Mouse (Mus musculus) forebrain, postnatal 0 days (tissue): ENCODE measurements around the gene Rab44. TPM values are rescaled to one million over a fixed set of nuclear protein-coding genes. Genes with fewer than 3 reads are reported as not detected.

ENCODE experiments used
- ATAC-seq: fragments of 200-750 bp; cut with Nextera tagmentation; 2 replicates; pipeline ENCODE4 v1.8.0; 2017; ENCODE audit warnings: mild to moderate bottlenecking, moderate library complexity
- DNase-seq: peaks from one replicate; pipeline ENCODE4 v3.0.0-alpha.2; 2015
- H3K27ac ChIP-seq: fragments of 300-500 bp; sonication (generic); 2 replicates; pipeline ENCODE4 v1.5.1; 2014; ENCODE audit warnings: low read depth, mild to moderate bottlenecking, antibody characterized with exemption, low read length, moderate library complexity, mixed read lengths
- H3K27me3 ChIP-seq: fragments of 300-500 bp; sonication (generic); 2 replicates; pipeline ENCODE4 v1.6.1; 2014; ENCODE audit warnings: mild to moderate bottlenecking, low read length, mixed read lengths; ENCODE audit not compliant: insufficient read depth
- H3K36me3 ChIP-seq: fragments of 300-500 bp; sonication (generic); 2 replicates; pipeline ENCODE4 v1.6.1; 2014; ENCODE audit warnings: mild to moderate bottlenecking, moderate library complexity; ENCODE audit not compliant: insufficient read depth
- H3K4me1 ChIP-seq: fragments of 300-500 bp; sonication (generic); 2 replicates; pipeline ENCODE4 v1.6.1; 2014; ENCODE audit warnings: antibody characterized with exemption; ENCODE audit not compliant: insufficient read depth
- H3K4me2 ChIP-seq: fragments of 300-500 bp; sonication (generic); 2 replicates; pipeline ENCODE4 v1.6.1; 2014; ENCODE audit warnings: low read depth, mild to moderate bottlenecking, moderate library complexity
- H3K4me3 ChIP-seq: fragments of 300-500 bp; sonication (generic); 2 replicates; pipeline ENCODE4 v1.5.1; 2014; ENCODE audit warnings: low read depth, low read length, mixed read lengths
- H3K9ac ChIP-seq: fragments of 300-500 bp; sonication (generic); 2 replicates; pipeline ENCODE4 v1.6.1; 2014; ENCODE audit warnings: mild to moderate bottlenecking
- H3K9me3 ChIP-seq: fragments of 300-500 bp; sonication (generic); 2 replicates; pipeline ENCODE4 v1.6.1; 2016; ENCODE audit warnings: low read length
- CTCF ChIP-seq: sonication (generic); IDR thresholded peaks from 2 replicates; pipeline ENCODE4 v1.5.1; 2016; ENCODE audit warnings: antibody characterized with exemption, control low read depth, low read depth
- whole genome bisulfite sequencing: fragments of 180-500 bp; shearing (Covaris S2); extraction: QIAGEN DNeasy Blood & Tissue Kit; methylation state at CpG from one replicate; pipeline ENCODE4 v1.1.7; 2014; 5-methylcytosine and 5-hydroxymethylcytosine counted together
- polyA plus RNA-seq: library from polyadenylated mRNA; unstranded; fragments of >200 nt; fragmentation: Nextera tagmentation; extraction: Ambion mirVana; gene quantifications from 2 replicates; pipeline ENCODE4 v1.2.1, GENCODE M21; 2015
- total RNA-seq: library from RNA; depleted of rRNA; stranded (reverse); fragments of >200 nt; gene quantifications from 2 replicates; pipeline ENCODE4 v1.2.3, GENCODE M21; 2014

Rab44 gene
- total and polyA plus RNA-seq, 2 experiments from 2014 or later, result not detected

DNA sequence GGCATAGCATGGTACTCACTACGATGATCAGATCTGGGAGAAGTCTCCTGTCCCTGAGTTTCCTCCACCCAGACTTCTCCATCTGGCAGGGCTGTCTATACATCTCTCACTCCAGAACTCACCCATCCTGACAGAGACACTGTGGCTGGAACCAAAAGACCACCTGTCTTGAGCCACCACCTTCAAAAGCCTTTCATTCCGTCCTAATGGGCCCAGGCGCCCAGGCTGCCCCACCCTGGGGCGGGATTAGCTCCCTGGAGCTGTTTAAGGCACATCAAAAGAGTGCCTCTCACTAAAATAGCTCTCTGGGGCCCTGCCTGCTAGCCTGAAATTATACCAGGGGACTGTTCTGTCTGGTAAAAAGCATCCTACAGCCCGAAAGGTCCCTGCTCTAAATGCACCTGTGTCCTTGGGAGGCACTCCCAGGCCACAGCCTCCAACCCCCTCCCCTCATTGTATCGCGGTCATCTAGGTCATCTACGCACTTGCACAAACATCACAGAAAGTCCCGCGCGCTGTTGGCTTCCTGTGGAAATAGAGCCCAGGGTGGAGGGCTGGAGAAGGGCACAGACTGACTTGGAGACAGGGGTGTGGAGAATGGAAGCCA, 41.1 kb upstream of the Rab44 start:
- no peaks in the 10 kb centered on the region for H3K9me3 ChIP-seq
- ATAC-seq, result no peak
- H3K27ac ChIP-seq, result no peak overlapping the region

DNA sequence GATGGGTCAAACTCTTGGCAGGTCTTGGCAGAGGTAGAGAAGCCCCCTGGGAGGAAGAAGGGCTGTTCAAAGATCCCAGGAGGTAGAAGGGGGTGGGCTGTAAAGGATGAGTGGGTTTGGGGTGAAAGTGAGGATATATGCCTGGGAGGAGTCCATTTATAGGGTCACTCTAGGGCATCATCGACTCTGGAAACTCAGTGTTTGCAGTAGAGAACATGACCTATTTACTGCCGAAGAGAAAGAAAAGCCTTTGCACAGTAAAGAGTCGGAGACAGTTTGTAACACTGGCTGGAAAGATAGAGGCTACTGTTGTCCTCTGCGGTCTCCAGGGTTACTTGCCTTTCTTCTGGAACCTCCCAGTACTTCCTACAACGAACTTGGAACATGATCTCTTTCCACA, 40.6 kb upstream of the Rab44 start:
- WGBS, result 63% methylated on average over 5 of the region's 5 CpGs
- no peak for DNase-seq

More for the DNA sequence above, 41.1 kb upstream of the Rab44 start:
- no peak for DNase-seq
- Histone ChIP-seq H3K36me3 (no peaks in the 10 kb centered on the region), H3K4me3 (no peak overlapping the region), H3K4me2 (no peak overlapping the region), H3K9ac (no peak overlapping the region), H3K27me3 (no peaks in the 10 kb centered on the region), H3K4me1 (no peaks in the 10 kb centered on the region; the same call in 1 of the 2 replicates)
- TF ChIP-seq CTCF, result no peak
- 26% methylated on average over 11 of the region's 11 CpGs for WGBS

DNA sequence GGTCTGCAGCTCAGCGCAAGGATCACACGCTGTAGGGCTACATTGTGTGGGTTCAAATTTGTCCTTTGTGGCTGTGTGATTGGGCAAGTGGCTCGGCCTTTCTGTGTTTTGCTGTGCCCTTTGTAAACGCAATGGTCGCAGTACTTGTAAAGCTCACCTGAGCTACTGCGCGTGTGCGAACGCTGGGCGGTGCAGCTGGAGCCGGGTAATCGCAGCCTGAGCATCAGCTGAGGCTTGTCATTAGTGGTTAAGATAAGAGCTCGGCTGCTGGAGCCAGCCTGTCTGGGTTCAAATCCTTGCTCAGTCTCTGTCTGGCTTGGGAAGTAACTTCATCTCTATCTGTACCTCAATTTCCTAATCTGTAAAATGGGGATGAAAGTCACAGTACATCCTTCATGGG, 39.9 kb upstream of the Rab44 start:
- Histone ChIP-seq H3K36me3 (no peaks in the 10 kb centered on the region), H3K4me2 (no peak overlapping the region), H3K27me3 (no peaks in the 10 kb centered on the region), H3K9ac (no peak overlapping the region), H3K4me1 (no peaks in the 10 kb centered on the region; the same call in 1 of the 2 replicates), H3K4me3 (no peak overlapping the region), H3K9me3 (no peaks in the 10 kb centered on the region), H3K27ac (no peak overlapping the region)
- no peak for ATAC-seq
- TF ChIP-seq CTCF, result no peak
- 82% methylated on average over 13 of the region's 13 CpGs for WGBS
- no peak for DNase-seq

More for the DNA sequence above, 40.6 kb upstream of the Rab44 start:
- no peak overlapping the region for H3K4me3 ChIP-seq
- no peak for TF ChIP-seq CTCF
- no peak overlapping the region for H3K4me2 ChIP-seq
- no peaks in the 10 kb centered on the region for H3K9me3 ChIP-seq
- no peak overlapping the region for H3K27ac ChIP-seq
- no peaks in the 10 kb centered on the region for H3K27me3 ChIP-seq
- H3K4me1 ChIP-seq, result no peaks in the 10 kb centered on the region; the same call in 1 of the 2 replicates
- H3K9ac ChIP-seq, result no peak overlapping the region
- no peak for ATAC-seq
- no peaks in the 10 kb centered on the region for H3K36me3 ChIP-seq

DNA sequence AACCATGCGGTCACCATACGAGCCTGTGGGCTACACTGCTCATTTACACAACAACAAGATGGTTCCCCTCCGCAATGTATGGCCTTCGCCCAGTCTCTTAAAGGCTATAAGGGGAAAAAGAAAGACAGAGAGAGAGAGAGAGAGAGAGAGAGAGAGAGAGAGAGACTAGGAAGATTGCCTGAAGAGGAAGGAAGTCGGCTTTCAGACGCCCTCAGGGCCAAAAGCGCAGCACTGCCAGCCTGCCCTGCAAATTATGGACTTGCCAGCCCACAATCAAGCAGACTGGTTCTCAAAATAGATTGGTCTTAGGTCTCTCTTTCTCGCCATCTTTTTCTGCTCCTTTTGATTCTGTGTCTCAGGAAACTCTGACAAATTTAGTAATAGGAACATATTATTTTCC, 37.7 kb upstream of the Rab44 start:
- Histone ChIP-seq H3K9me3 (no peaks in the 10 kb centered on the region), H3K27me3 (no peaks in the 10 kb centered on the region), H3K27ac (no peak overlapping the region), H3K4me1 (peaks cover 3% of the 10 kb centered on the region; the same call in 1 of the 2 replicates), H3K4me3 (no peak overlapping the region), H3K36me3 (no peaks in the 10 kb centered on the region), H3K4me2 (no peak overlapping the region), H3K9ac (no peak overlapping the region)
- TF ChIP-seq CTCF, result no peak
- WGBS, result 84% methylated on average over 8 of the region's 8 CpGs
- ATAC-seq (no peak), DNase-seq (no peak)

DNA sequence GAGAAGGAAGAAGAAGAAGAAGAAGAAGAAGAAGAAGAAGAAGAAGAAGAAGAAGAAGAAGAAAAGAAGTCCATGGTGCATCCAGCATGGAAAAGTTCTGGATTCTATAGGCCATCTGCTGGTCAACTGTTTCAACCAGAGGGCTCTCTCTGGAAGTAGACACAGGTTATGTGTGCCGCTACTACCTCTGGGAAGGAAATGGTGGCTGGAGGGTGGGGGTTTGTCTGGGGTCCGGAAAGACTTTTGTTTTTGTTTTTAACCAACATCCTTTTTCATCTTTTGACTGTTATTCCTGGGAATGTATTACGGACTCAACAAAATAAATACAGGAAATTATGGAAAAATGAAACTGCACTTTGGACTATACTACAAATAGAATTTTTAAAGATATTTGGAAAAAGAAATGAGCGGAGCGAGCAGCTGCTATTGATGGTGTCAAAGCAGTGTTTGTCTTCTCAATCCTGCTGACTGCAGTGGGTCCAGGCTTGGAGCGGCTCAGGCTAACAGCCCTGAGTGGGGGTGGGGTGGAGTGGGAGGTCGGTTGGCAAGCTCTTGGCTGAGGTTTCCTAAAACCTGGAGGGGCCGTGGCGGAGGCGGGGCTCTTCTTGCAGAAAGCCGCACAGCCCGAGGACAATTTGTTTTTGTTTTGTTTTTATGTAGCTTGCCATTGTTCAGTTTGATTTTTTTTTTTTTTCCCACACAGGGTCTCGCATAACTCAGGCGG, 36.0 kb upstream of the Rab44 start:
- H3K4me2 ChIP-seq, result peak overlapping the region; percentile 42
- no peaks in the 10 kb centered on the region for H3K36me3 ChIP-seq
- WGBS, result 16% methylated on average over 14 of the region's 14 CpGs
- peaks cover 4% of the 10 kb centered on the region; the same call in 1 of the 2 replicates for H3K4me1 ChIP-seq
- no peaks in the 10 kb centered on the region for H3K27me3 ChIP-seq
- DNase-seq (peak; percentile 56), ATAC-seq (peak; percentile 47; the same call in 1 of the 2 replicates)
- no peak for TF ChIP-seq CTCF
- H3K9ac ChIP-seq, result no peak overlapping the region
- H3K4me3 ChIP-seq, result peak overlapping the region; percentile 16
- H3K27ac ChIP-seq, result 0 out of 2 replicates have a peak overlapping the region, but pooled peaks have one; percentile 23
- H3K9me3 ChIP-seq, result no peaks in the 10 kb centered on the region

DNA sequence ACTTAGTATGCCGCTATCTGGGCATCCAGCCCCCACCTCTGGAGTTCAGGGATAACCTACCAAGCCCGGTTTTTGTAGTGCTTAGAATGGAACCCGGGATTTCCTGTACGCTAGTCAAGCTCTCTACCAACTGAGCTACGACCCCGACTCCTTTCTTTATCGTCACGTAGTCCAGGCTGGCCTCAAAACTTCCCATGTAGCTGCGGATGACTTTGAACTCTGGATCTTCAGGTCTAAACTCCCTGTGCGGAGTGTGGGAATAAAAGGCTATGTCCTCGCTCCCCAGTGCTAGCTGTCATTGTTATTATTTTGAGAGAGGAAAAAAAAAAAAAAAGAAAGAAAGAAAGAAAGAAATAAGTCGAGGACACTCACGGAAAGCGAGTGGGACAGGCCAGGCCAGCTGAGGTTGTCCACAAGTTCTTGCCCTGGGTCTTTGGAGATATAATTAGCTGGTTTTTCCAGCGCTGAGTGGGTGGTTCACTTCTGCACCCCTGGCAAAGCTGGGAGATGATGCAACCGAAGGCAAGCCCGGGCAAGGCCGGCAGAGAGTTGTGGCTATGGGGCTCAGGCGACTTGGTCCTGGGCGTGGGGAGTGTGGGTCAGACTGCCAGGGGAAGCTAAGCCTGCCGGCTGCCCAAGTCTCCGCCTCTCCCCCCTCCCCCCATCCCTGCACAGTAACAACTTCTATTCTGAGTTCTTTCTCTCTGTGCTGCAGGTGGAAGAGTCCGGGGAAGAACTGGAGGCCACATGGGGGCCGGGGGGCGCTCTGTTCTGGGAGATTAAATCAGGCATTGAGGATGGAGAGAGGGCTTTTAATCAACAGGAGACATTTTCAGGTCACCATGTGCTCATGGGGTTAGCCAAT, 35.2 kb upstream of the Rab44 start:
- no peak overlapping the region for H3K9ac ChIP-seq

More for the DNA sequence above, 35.2 kb upstream of the Rab44 start:
- Histone ChIP-seq H3K27ac (0 out of 2 replicates have a peak overlapping the region, but pooled peaks have one; percentile 35), H3K4me1 (peaks cover 4% of the 10 kb centered on the region; the same call in 1 of the 2 replicates), H3K4me2 (peak overlapping the region; percentile 42), H3K36me3 (no peaks in the 10 kb centered on the region), H3K27me3 (no peaks in the 10 kb centered on the region), H3K4me3 (peak overlapping the region; percentile 16), H3K9me3 (no peaks in the 10 kb centered on the region)
- DNase-seq, result no peak
- WGBS, result 7% methylated on average over 25 of the region's 25 CpGs
- no peak for TF ChIP-seq CTCF
- ATAC-seq, result peak; percentile 38
